Mouse (Mus musculus): Measurements from ENCODE around the gene Gm44973.
"Not testable (repeated sequence)": the region's sequence is repeated elsewhere in the genome, so short reads cannot be mapped to it uniquely, and the experiment has no call there.

The Gm44973 gene

GRCm38 (mm10) chr7:5016920-5017319 lies 1.6 kb downstream of the Gm44973 start:
- DNase-seq (ENCODE audit: low spot score in 2 of 2), result no peak

GRCm38 (mm10) chr7:5017352-5017751 lies 2.1 kb downstream of the Gm44973 start:
- no peak for DNase-seq (ENCODE audit: low spot score in 2 of 2)

- no peak for DNase-seq (ENCODE audit: low spot score in 2 of 2)
Observed at GRCm38 (mm10) chr7:5017931-5018330, 2.6 kb downstream of the Gm44973 start.

- not testable (repeated sequence) for DNase-seq (ENCODE audit: low spot score in 2 of 2)
Observed at GRCm38 (mm10) chr7:5019576-5019975, 4.3 kb downstream of the Gm44973 start.

- DNase-seq (ENCODE audit: low spot score in 2 of 2), result peak; percentile 99
Observed at GRCm38 (mm10) chr7:5020000-5020681, 4.8 kb downstream of the Gm44973 start, which contains the start of the genes Zfp865 and Ccdc106. Zfp865 (plus strand) TSS chr7:5020376. Ccdc106 (plus strand) TSS chr7:5020553.

- DNase-seq (ENCODE audit: low spot score in 2 of 2), result no peak
Observed at GRCm38 (mm10) chr7:5020685-5021084, 5.4 kb downstream of the Gm44973 start.

- no peak for DNase-seq (ENCODE audit: low spot score in 2 of 2)
Observed at GRCm38 (mm10) chr7:5021197-5021596, 5.9 kb downstream of the Gm44973 start.

GRCm38 (mm10) chr7:5029543-5029942 lies 14.2 kb downstream of the Gm44973 start:
- no peak for DNase-seq (ENCODE audit: low spot score in 2 of 2)

- DNase-seq (ENCODE audit: low spot score in 2 of 2), result no peak
Observed at GRCm38 (mm10) chr7:5029946-5030345, 14.7 kb downstream of the Gm44973 start.

- DNase-seq (ENCODE audit: low spot score in 2 of 2), result no peak
Observed at GRCm38 (mm10) chr7:5030554-5031275, 15.4 kb downstream of the Gm44973 start.

GRCm38 (mm10) chr7:5031496-5031895 lies 16.2 kb downstream of the Gm44973 start:
- no peak for DNase-seq (ENCODE audit: low spot score in 2 of 2)

GRCm38 (mm10) chr7:5033818-5034217 lies 18.5 kb downstream of the Gm44973 start, which contains the start of gene 4632433K11Rik:
4632433K11Rik (plus strand) TSS chr7:5034118.
- DNase-seq (ENCODE audit: low spot score in 2 of 2), result no peak

GRCm38 (mm10) chr7:5035628-5036027 lies 20.3 kb downstream of the Gm44973 start:
- DNase-seq (ENCODE audit: low spot score in 2 of 2), result no peak

- DNase-seq (ENCODE audit: low spot score in 2 of 2), result no peak
Observed at GRCm38 (mm10) chr7:5036136-5036535, 20.8 kb downstream of the Gm44973 start.

- DNase-seq (ENCODE audit: low spot score in 2 of 2), result no peak
Observed at GRCm38 (mm10) chr7:5037026-5037425, 21.7 kb downstream of the Gm44973 start.

- DNase-seq (ENCODE audit: low spot score in 2 of 2), result no peak
Observed at GRCm38 (mm10) chr7:5037467-5037866, 22.2 kb downstream of the Gm44973 start.

- DNase-seq (ENCODE audit: low spot score in 2 of 2), result peak; percentile 91 to 95
Observed at GRCm38 (mm10) chr7:5038109-5038732, 22.9 kb downstream of the Gm44973 start, which contains the start of gene Zfp784. Zfp784 (minus strand) TSS chr7:5038446.

GRCm38 (mm10) chr7:5038940-5039339 lies 23.6 kb downstream of the Gm44973 start:
- no peak for DNase-seq (ENCODE audit: low spot score in 2 of 2)

- DNase-seq (ENCODE audit: low spot score in 2 of 2), result no peak
Observed at GRCm38 (mm10) chr7:5044981-5045380, 29.7 kb downstream of the Gm44973 start.

- DNase-seq (ENCODE audit: low spot score in 2 of 2), result no peak
Observed at GRCm38 (mm10) chr7:5046112-5046511, 30.8 kb downstream of the Gm44973 start.

GRCm38 (mm10) chr7:5047313-5047712 lies 32.0 kb downstream of the Gm44973 start:
- DNase-seq (ENCODE audit: low spot score in 2 of 2), result no peak

Measured in frontal cortex, postnatal 36 days (tissue).